Mouse (Mus musculus) embryonic facial prominence, embryonic 12.5 days (tissue): Measurements from ENCODE around the gene Jmjd7. TPM values are rescaled to one million over a fixed set of nuclear protein-coding genes. Genes with fewer than 3 reads are reported as not detected.

Source experiments
- ATAC-seq: fragments of 200-750 bp; cut with Nextera tagmentation; 2 replicates; pipeline ENCODE4 v1.8.0; 2017; ENCODE audit not compliant: insufficient number of reproducible peaks, insufficient read depth, low FRiP score, low TSS enrichment
- H3K27ac ChIP-seq: fragments of 300-500 bp; sonication (generic); 2 replicates; pipeline ENCODE4 v1.5.1; 2016; ENCODE audit warnings: mild to moderate bottlenecking
- H3K27me3 ChIP-seq: fragments of 300-500 bp; sonication (generic); 2 replicates; pipeline ENCODE4 v1.6.1; 2016; ENCODE audit warnings: mild to moderate bottlenecking, moderate library complexity
- H3K36me3 ChIP-seq: fragments of 300-500 bp; sonication (generic); 2 replicates; pipeline ENCODE4 v1.6.1; 2016; ENCODE audit warnings: mild to moderate bottlenecking
- H3K4me1 ChIP-seq: fragments of 300-500 bp; sonication (generic); 2 replicates; pipeline ENCODE4 v1.6.1; 2016
- H3K4me2 ChIP-seq: fragments of 300-500 bp; sonication (generic); replicated peaks from 2 replicates; pipeline ENCODE4 v1.6.1; 2016; ENCODE audit warnings: mild to moderate bottlenecking, moderate library complexity
- H3K4me3 ChIP-seq: fragments of 300-500 bp; sonication (generic); 2 replicates; pipeline ENCODE4 v1.5.1; 2016; ENCODE audit warnings: mild to moderate bottlenecking
- H3K9ac ChIP-seq: fragments of 300-500 bp; sonication (generic); 2 replicates; pipeline ENCODE4 v1.6.1; 2016; ENCODE audit warnings: mild to moderate bottlenecking, moderate library complexity
- H3K9me3 ChIP-seq: fragments of 300-500 bp; sonication (generic); 2 replicates; pipeline ENCODE4 v1.6.1; 2016; ENCODE audit warnings: mild to moderate bottlenecking, moderate library complexity
- WGBS: fragments of 180-500 bp; shearing (Covaris S2); methylation state at CpG from one replicate; pipeline ENCODE4 v1.1.7; 2016; 5-methylcytosine and 5-hydroxymethylcytosine counted together
- polyA plus RNA-seq: library from polyadenylated mRNA; unstranded; fragments of >200 nt; fragmentation: Nextera tagmentation; extraction: Ambion mirVana; gene quantifications from 2 replicates; pipeline ENCODE4 v1.2.1, GENCODE M21; 2016

Jmjd7 gene
- polyA plus RNA-seq, 1 experiment from 2014 or later: 19.0 TPM

GRCm38 (mm10) chr2:120013831-120014486 lies 13.3 kb upstream of the Jmjd7 start:
- H3K4me2 ChIP-seq: no peak overlapping the region
- no peaks in the 10 kb centered on the region for H3K9me3 ChIP-seq
- 87% methylated on average over 2 of the region's 2 CpGs for WGBS
- peaks cover 39% of the 10 kb centered on the region for H3K36me3 ChIP-seq
- H3K9ac ChIP-seq: no peak overlapping the region
- no peak for ATAC-seq
- no peak overlapping the region for H3K4me3 ChIP-seq
- H3K27me3 ChIP-seq: no peaks in the 10 kb centered on the region
- H3K27ac ChIP-seq: no peak overlapping the region
- no peaks in the 10 kb centered on the region for H3K4me1 ChIP-seq

GRCm38 (mm10) chr2:120015882-120016281 lies 11.4 kb upstream of the Jmjd7 start:
- H3K9ac ChIP-seq: no peak overlapping the region
- H3K27me3 ChIP-seq: no peaks in the 10 kb centered on the region
- WGBS: 93% methylated on average over 4 of the region's 4 CpGs
- H3K4me3 ChIP-seq: no peak overlapping the region
- H3K4me2 ChIP-seq: no peak overlapping the region
- no peaks in the 10 kb centered on the region for H3K9me3 ChIP-seq
- no peak for ATAC-seq
- peaks cover 59% of the 10 kb centered on the region for H3K36me3 ChIP-seq
- no peak overlapping the region for H3K27ac ChIP-seq
- H3K4me1 ChIP-seq: no peaks in the 10 kb centered on the region

DNA sequence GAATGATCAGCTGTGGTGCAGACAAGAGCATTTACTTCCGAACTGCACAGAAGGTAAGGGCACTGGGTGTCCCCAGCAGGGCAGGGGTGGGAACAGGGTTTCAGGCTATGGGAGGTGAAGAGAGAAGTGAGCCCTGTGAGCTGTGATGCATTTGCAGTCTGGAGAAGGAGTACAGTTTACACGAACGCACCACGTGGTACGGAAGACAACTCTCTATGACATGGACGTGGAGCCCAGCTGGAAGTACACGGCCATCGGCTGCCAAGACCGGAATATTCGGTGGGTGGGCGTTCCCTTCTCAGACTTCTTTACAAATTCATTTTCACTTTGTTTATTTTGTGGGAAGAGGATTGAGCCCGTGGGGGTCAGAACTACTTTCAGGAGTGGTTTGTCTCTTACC lies 9.7 kb upstream of the Jmjd7 start:
- no peaks in the 10 kb centered on the region for H3K27me3 ChIP-seq
- 89% methylated on average over 12 of the region's 12 CpGs for WGBS
- H3K4me2 ChIP-seq: no peak overlapping the region
- no peak overlapping the region for H3K27ac ChIP-seq
- H3K4me1 ChIP-seq: no peaks in the 10 kb centered on the region
- ATAC-seq: no peak
- H3K4me3 ChIP-seq: no peak overlapping the region
- H3K36me3 ChIP-seq: peaks cover 76% of the 10 kb centered on the region
- no peaks in the 10 kb centered on the region for H3K9me3 ChIP-seq
- H3K9ac ChIP-seq: no peak overlapping the region

DNA sequence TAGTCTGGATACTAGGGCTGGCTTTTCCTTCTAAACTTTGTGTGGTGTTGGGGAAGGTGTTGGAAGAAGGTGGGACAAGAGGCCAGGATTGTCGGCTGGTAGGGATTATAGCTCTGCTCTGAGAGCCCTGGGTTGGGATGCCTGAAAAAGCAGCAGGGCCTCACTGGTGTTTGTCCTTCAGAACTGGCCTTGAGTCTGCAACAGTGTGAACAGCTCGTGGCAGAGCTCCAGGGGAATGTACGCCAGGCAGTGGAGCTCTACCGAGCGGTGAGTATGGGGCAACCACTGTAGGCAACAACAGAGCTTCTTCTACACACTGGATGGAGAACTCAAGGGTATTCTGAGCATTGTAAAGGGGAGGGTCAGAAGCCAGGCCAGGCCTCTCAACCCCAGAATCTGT lies 2.9 kb upstream of the Jmjd7 start:
- no peak for ATAC-seq
- Histone ChIP-seq H3K4me2 (no peak overlapping the region), H3K36me3 (peaks cover 61% of the 10 kb centered on the region), H3K4me3 (no peak overlapping the region), H3K27me3 (no peaks in the 10 kb centered on the region), H3K27ac (no peak overlapping the region), H3K9me3 (no peaks in the 10 kb centered on the region), H3K4me1 (peaks cover 11% of the 10 kb centered on the region), H3K9ac (no peak overlapping the region)
- 94% methylated on average over 5 of the region's 5 CpGs for WGBS

GRCm38 (mm10) chr2:120027950-120028331 lies 658 bp downstream of the Jmjd7 start:
- Histone ChIP-seq H3K4me1 (peaks cover 11% of the 10 kb centered on the region), H3K27me3 (no peaks in the 10 kb centered on the region), H3K36me3 (peaks cover 53% of the 10 kb centered on the region), H3K4me2 (peak overlapping the region; percentile 70), H3K4me3 (peak overlapping the region; percentile 75), H3K27ac (peak overlapping the region; percentile 91), H3K9me3 (no peaks in the 10 kb centered on the region), H3K9ac (peak overlapping the region; percentile 75)
- 48% methylated on average over 3 of the region's 3 CpGs for WGBS
- ATAC-seq: no peak

GRCm38 (mm10) chr2:120030380-120030779 lies 3.1 kb downstream of the Jmjd7 start:
- Histone ChIP-seq H3K4me3 (no peak overlapping the region), H3K9me3 (no peaks in the 10 kb centered on the region), H3K9ac (no peak overlapping the region), H3K4me2 (no peak overlapping the region), H3K4me1 (peaks cover 11% of the 10 kb centered on the region), H3K27ac (no peak overlapping the region), H3K36me3 (peaks cover 53% of the 10 kb centered on the region), H3K27me3 (no peaks in the 10 kb centered on the region)
- 90% methylated on average over 8 of the region's 8 CpGs for WGBS
- no peak for ATAC-seq

DNA sequence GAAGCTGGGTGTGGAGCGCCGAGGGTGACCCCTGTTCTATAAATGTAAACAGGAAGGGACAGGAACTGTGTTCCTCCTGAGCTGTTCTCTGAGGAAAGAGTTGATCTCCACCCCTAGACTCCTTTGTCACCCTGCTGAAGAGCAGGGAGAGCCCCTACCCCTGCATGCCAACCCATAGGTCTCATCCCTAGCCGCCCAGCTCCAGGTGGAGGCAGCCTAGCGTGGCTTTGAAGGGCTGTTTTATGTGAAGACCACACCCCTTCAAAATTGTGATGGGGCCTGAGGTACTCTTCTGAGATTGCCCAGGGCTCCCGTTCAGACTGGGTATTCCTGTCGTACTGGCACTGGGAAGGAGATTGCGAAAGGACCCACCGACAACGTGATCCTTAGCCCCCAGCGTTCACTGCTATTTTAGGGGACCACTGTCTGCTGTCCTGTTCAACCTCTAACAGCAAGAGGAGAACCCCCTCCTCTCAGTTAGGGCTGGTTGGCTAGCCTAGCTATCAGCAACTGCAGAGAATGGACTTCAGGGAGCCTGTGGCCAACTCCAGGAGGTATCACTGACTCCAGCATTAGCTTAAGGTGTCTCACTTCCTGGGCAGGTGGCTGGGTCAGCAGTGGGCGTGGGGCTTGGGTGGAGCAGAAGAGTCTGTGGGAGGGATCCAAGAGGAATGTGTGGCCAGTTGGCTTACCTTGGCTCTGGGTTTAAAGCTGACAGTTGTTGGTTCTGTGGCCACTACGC lies 5.6 kb downstream of the Jmjd7 start, which contains the start of gene Pla2g4b:
Gene Pla2g4b, plus strand, starts transcription at position 692 of the 742 bp plus-strand sequence.
- Histone ChIP-seq H3K9ac (no peak within 1 kb of the TSS), H3K27ac (no peak within 1 kb of the TSS), H3K4me1 (peaks cover 8% of the 10 kb centered on the region), H3K4me3 (no peak within 1 kb of the TSS), H3K9me3 (no peaks in the 10 kb centered on the region), H3K4me2 (no peak within 1 kb of the TSS), H3K27me3 (no peaks in the 10 kb centered on the region), H3K36me3 (peaks cover 74% of the 10 kb centered on the region)
- WGBS: 92% methylated on average over 12 of the region's 12 CpGs
- no peak for ATAC-seq

GRCm38 (mm10) chr2:120033726-120034125 lies 6.4 kb downstream of the Jmjd7 start:
- Histone ChIP-seq H3K9me3 (no peaks in the 10 kb centered on the region), H3K4me3 (no peak overlapping the region), H3K36me3 (peaks cover 82% of the 10 kb centered on the region), H3K27me3 (no peaks in the 10 kb centered on the region), H3K4me1 (no peaks in the 10 kb centered on the region), H3K4me2 (no peak overlapping the region), H3K9ac (no peak overlapping the region), H3K27ac (no peak overlapping the region)
- WGBS: 87% methylated on average over 5 of the region's 5 CpGs
- ATAC-seq: no peak

DNA sequence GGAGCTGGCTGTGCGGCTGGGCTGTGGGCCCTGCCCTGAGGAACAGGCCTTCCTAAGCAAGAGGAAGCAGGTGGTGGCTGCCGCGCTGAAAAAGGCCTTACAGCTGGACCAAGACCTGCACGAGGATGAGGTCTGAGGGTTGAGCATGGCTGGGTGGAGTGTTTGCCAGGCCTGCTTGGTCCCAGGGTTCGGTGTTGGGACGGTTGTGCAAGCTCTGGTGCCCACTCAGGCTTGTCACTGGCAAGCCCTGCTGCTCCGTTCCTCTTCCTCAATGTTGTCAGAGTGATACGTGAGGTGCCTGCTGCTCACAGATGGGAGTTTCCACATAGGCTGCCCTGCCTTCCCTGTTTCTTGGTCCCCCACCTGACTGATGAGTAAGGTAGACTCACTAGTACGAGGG lies 10.5 kb downstream of the Jmjd7 start:
- no peaks in the 10 kb centered on the region for H3K9me3 ChIP-seq
- no peak for ATAC-seq
- H3K27me3 ChIP-seq: no peaks in the 10 kb centered on the region
- H3K4me3 ChIP-seq: no peak overlapping the region
- H3K36me3 ChIP-seq: peaks cover 94% of the 10 kb centered on the region
- WGBS: 94% methylated on average over 9 of the region's 9 CpGs
- H3K27ac ChIP-seq: no peak overlapping the region
- H3K9ac ChIP-seq: no peak overlapping the region
- no peak overlapping the region for H3K4me2 ChIP-seq
- H3K4me1 ChIP-seq: no peaks in the 10 kb centered on the region

DNA sequence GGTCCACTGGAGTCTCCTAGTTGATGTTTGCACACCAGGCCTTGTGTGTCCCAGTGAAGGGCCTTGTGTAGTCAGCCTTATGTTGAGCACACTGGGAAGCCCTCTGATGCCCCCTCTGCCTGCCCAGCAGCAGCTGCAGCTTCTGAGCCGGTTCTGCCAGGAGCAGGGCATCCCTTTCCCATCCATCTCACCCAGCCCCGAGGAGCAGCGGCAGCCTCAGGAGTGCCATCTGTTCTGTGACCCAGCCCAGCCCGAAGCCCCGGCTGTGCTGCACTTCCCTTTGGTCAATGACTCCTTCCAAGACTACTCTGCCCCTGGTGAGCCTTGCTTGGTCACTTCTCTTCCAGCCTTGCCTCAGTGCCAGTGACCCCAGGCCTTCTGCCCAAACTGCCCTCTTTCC lies 13.7 kb downstream of the Jmjd7 start:
- Histone ChIP-seq H3K9ac (no peak overlapping the region), H3K9me3 (no peaks in the 10 kb centered on the region), H3K4me1 (peaks cover 12% of the 10 kb centered on the region; the same call in 1 of the 2 replicates), H3K36me3 (peaks cover 64% of the 10 kb centered on the region), H3K4me2 (no peak overlapping the region), H3K4me3 (no peak overlapping the region), H3K27ac (no peak overlapping the region), H3K27me3 (no peaks in the 10 kb centered on the region)
- no peak for ATAC-seq
- WGBS: 84% methylated on average over 5 of the region's 5 CpGs

GRCm38 (mm10) chr2:120044101-120044603 lies 16.9 kb downstream of the Jmjd7 start:
- no peak overlapping the region for H3K4me2 ChIP-seq
- no peak overlapping the region for H3K4me3 ChIP-seq
- H3K9me3 ChIP-seq: no peaks in the 10 kb centered on the region
- no peak for ATAC-seq
- H3K36me3 ChIP-seq: peaks cover 33% of the 10 kb centered on the region
- no peak overlapping the region; the same call in 1 of the 2 replicates for H3K9ac ChIP-seq
- no peak overlapping the region for H3K27ac ChIP-seq
- H3K4me1 ChIP-seq: peaks cover 12% of the 10 kb centered on the region; the same call in 1 of the 2 replicates
- no peaks in the 10 kb centered on the region for H3K27me3 ChIP-seq
- WGBS: 55% methylated on average over 4 of the region's 4 CpGs

GRCm38 (mm10) chr2:120044676-120045075 lies 17.4 kb downstream of the Jmjd7 start:
- Histone ChIP-seq H3K4me2 (no peak overlapping the region), H3K4me1 (peaks cover 12% of the 10 kb centered on the region; the same call in 1 of the 2 replicates), H3K27ac (peak overlapping the region; percentile 20; the same call in 1 of the 2 replicates), H3K27me3 (no peaks in the 10 kb centered on the region), H3K36me3 (peaks cover 27% of the 10 kb centered on the region), H3K9me3 (no peaks in the 10 kb centered on the region), H3K9ac (no peak overlapping the region), H3K4me3 (no peak overlapping the region)
- ATAC-seq: no peak
- WGBS: 81% methylated on average over 3 of the region's 3 CpGs
